Mouse (Mus musculus) kidney, embryonic 14.5 days (tissue): ENCODE data around the gene Dld. TPM values are rescaled to one million over a fixed set of nuclear protein-coding genes. Genes with fewer than 3 reads are reported as not detected.

Experiments
- ATAC-seq: fragments of 200-750 bp; cut with Nextera tagmentation; 2 replicates; pipeline ENCODE4 v1.8.0; 2017; ENCODE audit warnings: moderate number of reproducible peaks, mild to moderate bottlenecking, moderate TSS enrichment, moderate library complexity; ENCODE audit not compliant: low FRiP score, low TSS enrichment
- H3K27ac ChIP-seq: fragments of 300-500 bp; sonication (generic); 2 replicates; pipeline ENCODE4 v1.5.1; 2014; ENCODE audit warnings: low read depth, mild to moderate bottlenecking, low read length, moderate library complexity, mixed read lengths
- H3K27me3 ChIP-seq: fragments of 300-500 bp; sonication (generic); 2 replicates; pipeline ENCODE4 v1.6.1; 2014; ENCODE audit warnings: mild to moderate bottlenecking, low read length; ENCODE audit not compliant: control insufficient read depth, insufficient read depth
- H3K36me3 ChIP-seq: fragments of 300-500 bp; sonication (generic); 2 replicates; pipeline ENCODE4 v1.6.1; 2014; ENCODE audit warnings: low read length, mixed read lengths; ENCODE audit not compliant: control insufficient read depth, insufficient read depth
- H3K4me1 ChIP-seq: fragments of 300-500 bp; sonication (generic); 2 replicates; pipeline ENCODE4 v1.6.1; 2014; ENCODE audit warnings: low read length, mixed read lengths; ENCODE audit not compliant: control insufficient read depth, insufficient read depth
- H3K4me2 ChIP-seq: fragments of 300-500 bp; sonication (generic); replicated peaks from 2 replicates; pipeline ENCODE4 v1.6.1; 2014; ENCODE audit warnings: low read depth, mild to moderate bottlenecking, low read length
- H3K4me3 ChIP-seq: fragments of 300-500 bp; sonication (generic); 2 replicates; pipeline ENCODE4 v1.5.1; 2014; ENCODE audit warnings: mild to moderate bottlenecking, low read length
- H3K9ac ChIP-seq: fragments of 300-500 bp; sonication (generic); 2 replicates; pipeline ENCODE4 v1.6.1; 2014; ENCODE audit warnings: low read depth, mild to moderate bottlenecking, low read length, moderate library complexity
- H3K9me3 ChIP-seq: fragments of 300-500 bp; sonication (generic); 2 replicates; pipeline ENCODE4 v1.6.1; 2016; ENCODE audit warnings: low read length; ENCODE audit not compliant: control insufficient read depth
- WGBS: fragments of 180-500 bp; shearing (Covaris S2); extraction: QIAGEN DNeasy Blood & Tissue Kit; methylation state at CpG from one replicate; pipeline ENCODE4 v1.1.7; 2014; 5-methylcytosine and 5-hydroxymethylcytosine counted together
- polyA plus RNA-seq: library from polyadenylated mRNA; unstranded; fragments of >200 nt; fragmentation: Nextera tagmentation; extraction: Ambion mirVana; gene quantifications from 2 replicates; pipeline ENCODE4 v1.2.1, GENCODE M21; 2014

The Dld gene
- polyA plus RNA-seq = 127 and 145 TPM in 2 replicates

DNA sequence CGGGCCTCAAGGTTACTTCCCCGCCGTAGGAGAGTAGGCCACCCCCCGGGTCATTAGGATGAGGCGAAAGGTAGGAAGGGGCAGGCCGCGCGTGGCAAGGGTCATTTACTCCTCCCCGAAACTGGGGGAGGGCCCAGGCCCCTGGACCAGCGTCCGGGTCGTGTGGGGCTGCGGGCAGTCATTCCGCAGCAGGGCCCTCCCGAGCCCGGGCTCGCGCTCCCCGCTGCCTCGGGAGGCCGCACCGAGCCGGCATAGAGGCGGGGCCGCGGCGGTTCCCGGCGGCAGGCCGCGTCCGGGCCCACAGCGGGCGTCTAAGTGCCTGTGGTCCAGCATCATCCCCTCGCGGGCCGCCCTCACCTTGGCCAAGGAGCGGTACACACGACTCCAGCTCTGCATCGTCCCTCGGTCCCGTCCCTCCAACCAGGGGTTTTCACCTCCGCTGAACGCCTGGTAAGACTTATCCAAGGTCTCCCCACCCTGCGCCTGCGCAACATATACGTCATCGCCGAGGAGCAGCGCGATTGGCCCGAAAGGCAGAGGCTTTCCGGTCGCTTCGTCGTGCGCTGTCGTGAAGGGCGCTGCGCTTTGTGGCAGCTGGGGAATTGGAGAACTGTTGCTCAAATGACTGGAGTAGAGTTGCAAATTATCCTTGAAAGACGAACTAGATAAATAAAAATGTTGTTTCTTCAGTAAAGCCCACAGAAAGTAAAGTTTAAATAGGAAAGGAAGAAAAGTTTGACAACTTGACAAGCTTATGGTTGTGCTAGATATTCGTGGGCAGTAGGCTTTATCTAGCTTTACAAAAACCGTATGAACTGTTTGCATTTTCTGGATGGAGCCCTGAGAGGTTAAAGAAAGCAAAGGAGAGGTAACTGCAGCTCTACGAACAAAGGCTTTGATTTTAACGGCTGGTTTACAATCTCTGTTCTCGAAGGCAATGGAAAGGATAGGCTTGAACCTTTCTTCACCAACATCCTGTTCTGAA, at the start of gene Dld:
TSS of gene Dld (minus strand) at position 510 of the 985 bp plus-strand sequence.
- ATAC-seq = peak; percentile 99
- 7% methylated on average over 47 of the region's 66 CpGs for WGBS

GRCm38 (mm10) chr12:31400821-31401220, 49.6 kb upstream of the Dld start:
- no peaks in the 10 kb centered on the region for H3K4me1 ChIP-seq
- no peak for ATAC-seq
- no peaks in the 10 kb centered on the region for H3K36me3 ChIP-seq
- no peak overlapping the region for H3K9ac ChIP-seq
- no peak overlapping the region for H3K4me3 ChIP-seq
- no peak overlapping the region for H3K4me2 ChIP-seq
- no peaks in the 10 kb centered on the region for H3K27me3 ChIP-seq
- 80% methylated on average over 1 of the region's 1 CpGs for WGBS
- H3K9me3 ChIP-seq = no peaks in the 10 kb centered on the region
- no peak overlapping the region for H3K27ac ChIP-seq

More for the DNA sequence above, at the start of gene Dld:
- H3K4me1 ChIP-seq = peaks cover 5% of the 10 kb centered on the region
- peak within 1 kb of the TSS; percentile 90 for H3K9ac ChIP-seq
- H3K4me3 ChIP-seq = peak within 1 kb of the TSS; percentile 98
- H3K36me3 ChIP-seq = peaks cover 19% of the 10 kb centered on the region
- peak within 1 kb of the TSS; percentile 87 for H3K4me2 ChIP-seq
- H3K27ac ChIP-seq = peak within 1 kb of the TSS; percentile 75
- no peaks in the 10 kb centered on the region for H3K9me3 ChIP-seq
- H3K27me3 ChIP-seq = no peaks in the 10 kb centered on the region

DNA sequence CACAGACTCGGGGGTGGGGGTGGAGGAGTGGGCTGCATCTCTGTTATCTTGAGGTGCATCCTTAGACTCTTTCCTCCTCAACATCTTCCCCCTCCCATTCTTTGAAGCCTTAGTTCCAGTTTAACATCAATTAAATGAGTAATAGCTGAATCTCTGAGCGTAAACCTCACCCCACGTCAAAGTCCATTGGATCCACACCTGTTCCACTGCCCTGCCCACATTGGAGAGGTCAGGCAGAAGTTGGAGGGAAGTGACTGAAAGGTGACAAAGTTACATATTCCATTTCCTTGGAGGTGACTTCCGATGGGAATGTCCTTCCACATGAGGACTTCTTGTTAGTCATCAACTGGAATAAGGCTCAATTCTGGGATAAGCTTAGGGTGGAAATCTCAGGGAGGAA, 46.5 kb upstream of the Dld start:
- 89% methylated on average over 4 of the region's 4 CpGs for WGBS
- no peaks in the 10 kb centered on the region for H3K9me3 ChIP-seq
- H3K4me3 ChIP-seq = no peak overlapping the region
- no peak overlapping the region for H3K4me2 ChIP-seq
- no peaks in the 10 kb centered on the region for H3K36me3 ChIP-seq
- no peak for ATAC-seq
- H3K27ac ChIP-seq = no peak overlapping the region
- H3K4me1 ChIP-seq = no peaks in the 10 kb centered on the region
- H3K9ac ChIP-seq = no peak overlapping the region
- no peaks in the 10 kb centered on the region for H3K27me3 ChIP-seq

GRCm38 (mm10) chr12:31395895-31396294, 44.6 kb upstream of the Dld start:
- no peak overlapping the region for H3K4me3 ChIP-seq
- H3K36me3 ChIP-seq = no peaks in the 10 kb centered on the region
- H3K4me2 ChIP-seq = no peak overlapping the region
- no peaks in the 10 kb centered on the region for H3K27me3 ChIP-seq
- no peak overlapping the region for H3K9ac ChIP-seq
- H3K4me1 ChIP-seq = no peaks in the 10 kb centered on the region
- ATAC-seq = no peak
- H3K27ac ChIP-seq = no peak overlapping the region
- no peaks in the 10 kb centered on the region for H3K9me3 ChIP-seq
- WGBS = 94% methylated on average over 1 of the region's 1 CpGs

GRCm38 (mm10) chr12:31391696-31392095, 40.4 kb upstream of the Dld start:
- H3K4me1 ChIP-seq = no peaks in the 10 kb centered on the region
- H3K36me3 ChIP-seq = no peaks in the 10 kb centered on the region
- no peaks in the 10 kb centered on the region for H3K27me3 ChIP-seq
- ATAC-seq = no peak
- no peak overlapping the region for H3K27ac ChIP-seq
- H3K9ac ChIP-seq = no peak overlapping the region
- H3K4me3 ChIP-seq = no peak overlapping the region
- no peak overlapping the region for H3K4me2 ChIP-seq
- H3K9me3 ChIP-seq = no peaks in the 10 kb centered on the region
- 84% methylated on average over 12 of the region's 12 CpGs for WGBS

DNA sequence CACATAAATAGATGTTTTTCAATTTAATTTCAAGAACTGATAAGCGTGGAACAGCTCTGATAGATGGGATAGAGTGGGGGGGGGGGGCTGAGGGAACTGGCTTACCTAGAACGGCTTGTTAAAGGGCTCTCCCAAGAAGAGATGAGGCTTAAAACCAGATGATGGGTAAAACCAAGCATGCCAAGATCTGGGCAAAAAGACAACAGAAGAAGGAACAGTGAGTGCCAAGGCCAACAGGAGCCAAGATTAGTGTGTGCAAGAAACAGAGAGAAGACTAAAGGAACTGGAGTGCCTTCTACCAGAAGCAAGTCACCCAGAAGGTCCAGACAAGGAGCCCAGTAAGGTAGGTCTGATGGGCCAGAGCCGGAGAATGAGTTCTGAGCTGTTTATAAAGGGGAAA, 39.3 kb upstream of the Dld start, which contains the start of gene Slc26a3:
TSS of gene Slc26a3 (plus strand) at position 301 of the 400 bp plus-strand sequence.
- H3K4me3 ChIP-seq = no peak within 1 kb of the TSS
- ATAC-seq = no peak
- no peaks in the 10 kb centered on the region for H3K36me3 ChIP-seq
- no peaks in the 10 kb centered on the region for H3K4me1 ChIP-seq
- H3K4me2 ChIP-seq = no peak within 1 kb of the TSS
- no peaks in the 10 kb centered on the region for H3K27me3 ChIP-seq
- H3K27ac ChIP-seq = no peak within 1 kb of the TSS
- H3K9ac ChIP-seq = no peak within 1 kb of the TSS
- 84% methylated on average over 3 of the region's 3 CpGs for WGBS
- no peaks in the 10 kb centered on the region for H3K9me3 ChIP-seq

GRCm38 (mm10) chr12:31387303-31387702, 36.0 kb upstream of the Dld start:
- Histone ChIP-seq H3K4me1 (no peaks in the 10 kb centered on the region), H3K27ac (no peak overlapping the region), H3K36me3 (no peaks in the 10 kb centered on the region), H3K9me3 (no peaks in the 10 kb centered on the region), H3K4me3 (no peak overlapping the region), H3K4me2 (no peak overlapping the region), H3K9ac (no peak overlapping the region), H3K27me3 (no peaks in the 10 kb centered on the region)
- ATAC-seq = no peak
- 29% methylated on average over 3 of the region's 3 CpGs for WGBS

GRCm38 (mm10) chr12:31382451-31382850, 31.2 kb upstream of the Dld start:
- Histone ChIP-seq H3K4me2 (no peak overlapping the region), H3K9me3 (no peaks in the 10 kb centered on the region), H3K9ac (no peak overlapping the region), H3K4me1 (no peaks in the 10 kb centered on the region), H3K36me3 (no peaks in the 10 kb centered on the region), H3K27ac (no peak overlapping the region), H3K4me3 (no peak overlapping the region), H3K27me3 (no peaks in the 10 kb centered on the region)
- no peak for ATAC-seq
- 55% methylated on average over 2 of the region's 2 CpGs for WGBS

DNA sequence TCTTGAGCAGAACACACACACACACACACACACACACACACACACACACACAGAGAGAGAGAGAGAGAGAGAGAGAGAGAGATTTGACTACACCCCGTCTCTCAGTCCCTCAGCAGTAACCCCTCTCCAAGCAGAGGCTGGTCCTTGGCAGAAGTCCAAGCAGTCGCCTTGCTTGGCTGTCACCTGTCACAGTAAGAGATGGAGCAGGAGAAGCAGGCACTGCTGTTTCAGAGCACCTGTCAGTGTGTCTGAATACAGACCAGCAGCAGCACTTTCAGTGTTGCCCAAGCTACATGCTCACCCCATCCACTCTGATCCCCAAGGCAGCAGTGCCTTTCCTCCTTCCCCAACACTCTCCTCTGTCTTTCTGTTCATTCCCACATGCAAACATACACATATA, 29.6 kb upstream of the Dld start:
- no peak overlapping the region for H3K4me3 ChIP-seq
- H3K4me2 ChIP-seq = no peak overlapping the region
- no peaks in the 10 kb centered on the region for H3K9me3 ChIP-seq
- no peak for ATAC-seq
- no peak overlapping the region for H3K9ac ChIP-seq
- 22% methylated on average over 2 of the region's 2 CpGs for WGBS
- no peaks in the 10 kb centered on the region for H3K36me3 ChIP-seq
- peaks cover 3% of the 10 kb centered on the region; the same call in 1 of the 2 replicates for H3K4me1 ChIP-seq
- H3K27me3 ChIP-seq = no peaks in the 10 kb centered on the region
- no peak overlapping the region for H3K27ac ChIP-seq
